Comparison of ENCODE assay signal across 12 mouse cellular contexts in genomic region chr1:79598385-79599178, GRCm38 (mm10).
DNase-seq lines count a peak whose midpoint lies in the region; ATAC-seq lines count a peak whose summit lies in the region.
"Had no signal": no experiment of that assay in that cellular context is flagged by ENCODE, and none has a peak within 500 bp of the region (broad histone marks: within the 10 kb centered on the region; RNA-seq: fewer than 3 reads in every experiment).

No protein-coding gene starts in this region.

- peak; percentile 94 for ATAC-seq in hindbrain, embryonic 13.5 days (ENCODE audit: low FRiP score)
- peak; percentile 93 for ATAC-seq in midbrain, embryonic 12.5 days (ENCODE audit: low FRiP score, low read depth)

- no peaks in the 10 kb centered on the region for H3K9me3 ChIP-seq in hindbrain, embryonic 13.5 days
- H3K9me3 ChIP-seq in midbrain, embryonic 12.5 days, result no peaks in the 10 kb centered on the region
- H3K9me3 ChIP-seq: embryonic facial prominence, embryonic 13.5 days had no signal

- no peaks in the 10 kb centered on the region for H3K36me3 ChIP-seq in hindbrain, embryonic 13.5 days
- H3K36me3 ChIP-seq in midbrain, embryonic 12.5 days, result no peaks in the 10 kb centered on the region
- H3K36me3 ChIP-seq: embryonic facial prominence, embryonic 13.5 days had no signal

- peaks cover 9% of the 10 kb centered on the region for H3K4me1 ChIP-seq in hindbrain, embryonic 13.5 days (replicated peaks)
- peaks cover 8% of the 10 kb centered on the region; the same call in 1 of the 2 replicates for H3K4me1 ChIP-seq in midbrain, embryonic 12.5 days
- H3K4me1 ChIP-seq: embryonic facial prominence, embryonic 13.5 days had no signal

- H3K9ac ChIP-seq in hindbrain, embryonic 13.5 days, result no peak overlapping the region
- no peak overlapping the region for H3K9ac ChIP-seq in midbrain, embryonic 12.5 days (replicated peaks)
- H3K9ac ChIP-seq: embryonic facial prominence, embryonic 13.5 days had no signal

- peak; percentile 12 for DNase-seq in layer of hippocampus, adult 11-12 months (ENCODE audit: low spot score)
- no peak for DNase-seq in layer of hippocampus, adult 9-10 months (ENCODE audit: low spot score)
- DNase-seq in retina, postnatal 1 day, result peak; percentile 54
- no peak for DNase-seq in cerebellum, postnatal 25 days
- no peak for DNase-seq in frontal cortex, postnatal 14 days (ENCODE audit: low spot score in 2 of 2)
- no peak for DNase-seq in cerebellum, adult 11 months
- DNase-seq: kidney, adult 2 months; liver; lung, postnatal 10 days had no signal

- WGBS in hindbrain, embryonic 13.5 days, result 14% methylated on average over 5 of the region's 5 CpGs
- 38% methylated on average over 5 of the region's 5 CpGs for WGBS in midbrain, embryonic 12.5 days

- no peaks in the 10 kb centered on the region for H3K27me3 ChIP-seq in hindbrain, embryonic 13.5 days
- H3K27me3 ChIP-seq in midbrain, embryonic 12.5 days, result no peaks in the 10 kb centered on the region
- H3K27me3 ChIP-seq: embryonic facial prominence, embryonic 13.5 days had no signal

- no peak overlapping the region for H3K4me2 ChIP-seq in hindbrain, embryonic 13.5 days
- H3K4me2 ChIP-seq in midbrain, embryonic 12.5 days (replicated peaks), result no peak overlapping the region
- H3K4me2 ChIP-seq: embryonic facial prominence, embryonic 13.5 days had no signal

- peak overlapping the region; percentile 83 for H3K27ac ChIP-seq in hindbrain, embryonic 13.5 days
- peak overlapping the region; percentile 79 for H3K27ac ChIP-seq in midbrain, embryonic 12.5 days (replicated peaks)
- H3K27ac ChIP-seq: embryonic facial prominence, embryonic 13.5 days had no signal

- no peak overlapping the region for H3K4me3 ChIP-seq in hindbrain, embryonic 13.5 days
- no peak overlapping the region for H3K4me3 ChIP-seq in midbrain, embryonic 12.5 days
- H3K4me3 ChIP-seq: embryonic facial prominence, embryonic 13.5 days had no signal

Comparison
In these comparisons a context has a peak if more than half of its experiments do, and no peak if none do; other contexts are left out.
1. DNase-seq: peak in layer of hippocampus, adult 11-12 months (single experiment) and retina, postnatal 1 day (single experiment); none in layer of hippocampus, adult 9-10 months (single experiment), cerebellum, postnatal 25 days (0 of 2), frontal cortex, postnatal 14 days (0 of 2) and cerebellum, adult 11 months (single experiment).